Mouse (Mus musculus) liver, embryonic 12.5 days (tissue): ENCODE measurements around the gene Zc3h15. TPM values are rescaled to one million over a fixed set of nuclear protein-coding genes. Genes with fewer than 3 reads are reported as not detected.

Experiments used
- ATAC-seq: fragments of 200-750 bp; cut with Nextera tagmentation; 2 replicates; pipeline ENCODE4 v1.8.0; 2017; ENCODE audit warnings: moderate number of reproducible peaks, mild to moderate bottlenecking, moderate library complexity
- H3K27ac ChIP-seq: fragments of 300-500 bp; sonication (generic); 2 replicates; pipeline ENCODE4 v1.5.1; 2016; ENCODE audit warnings: mild to moderate bottlenecking
- H3K27me3 ChIP-seq: fragments of 300-500 bp; sonication (generic); replicated peaks from 2 replicates; pipeline ENCODE4 v1.6.1; 2016; ENCODE audit warnings: mild to moderate bottlenecking, moderate library complexity
- H3K36me3 ChIP-seq: fragments of 300-500 bp; sonication (generic); 2 replicates; pipeline ENCODE4 v1.6.1; 2016; ENCODE audit warnings: mild to moderate bottlenecking, moderate library complexity
- H3K4me1 ChIP-seq: fragments of 300-500 bp; sonication (generic); 2 replicates; pipeline ENCODE4 v1.6.1; 2016
- H3K4me2 ChIP-seq: fragments of 300-500 bp; sonication (generic); 2 replicates; pipeline ENCODE4 v1.6.1; 2016; ENCODE audit warnings: mild to moderate bottlenecking, moderate library complexity
- H3K4me3 ChIP-seq: fragments of 300-500 bp; sonication (generic); 2 replicates; pipeline ENCODE4 v1.5.1; 2016; ENCODE audit warnings: mild to moderate bottlenecking, moderate library complexity
- H3K9ac ChIP-seq: fragments of 300-500 bp; sonication (generic); 2 replicates; pipeline ENCODE4 v1.6.1; 2016; ENCODE audit warnings: mild to moderate bottlenecking, moderate library complexity
- H3K9me3 ChIP-seq: fragments of 300-500 bp; sonication (generic); replicated peaks from 2 replicates; pipeline ENCODE4 v1.6.1; 2016; ENCODE audit warnings: mild to moderate bottlenecking, moderate library complexity
- WGBS: fragments of 180-500 bp; shearing (Covaris S2); methylation state at CpG from one replicate; pipeline ENCODE4 v1.1.7; 2016; ENCODE audit not compliant: insufficient replicate concordance; 5-methylcytosine and 5-hydroxymethylcytosine counted together
- polyA plus RNA-seq: library from polyadenylated mRNA; unstranded; fragments of >200 nt; fragmentation: Nextera tagmentation; extraction: Ambion mirVana; gene quantifications from 2 replicates; pipeline ENCODE4 v1.2.1, GENCODE M21; 2016

Zc3h15 gene
- polyA plus RNA-seq, 1 experiment from 2014 or later = 82.7 TPM

GRCm38 (mm10) chr2:83675681-83676080 lies 31.4 kb downstream of the Zc3h15 start:
- 66% methylated on average over 5 of the region's 5 CpGs for WGBS

GRCm38 (mm10) chr2:83676226-83676870 lies 32.1 kb downstream of the Zc3h15 start:
- no peak overlapping the region for H3K9ac ChIP-seq
- H3K4me1 ChIP-seq = no peaks in the 10 kb centered on the region
- no peak overlapping the region for H3K4me2 ChIP-seq
- ATAC-seq = no peak
- WGBS = 81% methylated on average over 4 of the region's 4 CpGs
- no peak overlapping the region for H3K27ac ChIP-seq
- no peaks in the 10 kb centered on the region for H3K27me3 ChIP-seq
- no peak overlapping the region for H3K4me3 ChIP-seq
- no peaks in the 10 kb centered on the region for H3K9me3 ChIP-seq
- H3K36me3 ChIP-seq = peaks cover 19% of the 10 kb centered on the region

More at GRCm38 (mm10) chr2:83675681-83676080, 31.4 kb downstream of the Zc3h15 start:
- no peak overlapping the region for H3K4me2 ChIP-seq
- peaks cover 19% of the 10 kb centered on the region for H3K36me3 ChIP-seq
- no peaks in the 10 kb centered on the region for H3K4me1 ChIP-seq
- no peak for ATAC-seq
- no peaks in the 10 kb centered on the region for H3K27me3 ChIP-seq
- H3K4me3 ChIP-seq = no peak overlapping the region
- H3K9me3 ChIP-seq = no peaks in the 10 kb centered on the region
- H3K9ac ChIP-seq = no peak overlapping the region
- no peak overlapping the region for H3K27ac ChIP-seq

GRCm38 (mm10) chr2:83681332-83681731 lies 37.1 kb downstream of the Zc3h15 start:
- H3K27me3 ChIP-seq = no peaks in the 10 kb centered on the region
- 77% methylated on average over 8 of the region's 8 CpGs for WGBS
- H3K9ac ChIP-seq = no peak overlapping the region
- no peak overlapping the region for H3K4me2 ChIP-seq
- ATAC-seq = no peak
- H3K9me3 ChIP-seq = no peaks in the 10 kb centered on the region
- no peaks in the 10 kb centered on the region for H3K36me3 ChIP-seq
- H3K4me1 ChIP-seq = peaks cover 8% of the 10 kb centered on the region; the same call in 1 of the 2 replicates
- H3K4me3 ChIP-seq = no peak overlapping the region
- H3K27ac ChIP-seq = no peak overlapping the region

GRCm38 (mm10) chr2:83681785-83682184 lies 37.5 kb downstream of the Zc3h15 start:
- H3K27me3 ChIP-seq = no peaks in the 10 kb centered on the region
- H3K4me1 ChIP-seq = peaks cover 8% of the 10 kb centered on the region; the same call in 1 of the 2 replicates
- WGBS = 81% methylated on average over 6 of the region's 6 CpGs
- no peak overlapping the region for H3K4me3 ChIP-seq
- no peak overlapping the region for H3K4me2 ChIP-seq
- no peaks in the 10 kb centered on the region for H3K9me3 ChIP-seq
- no peak for ATAC-seq
- H3K9ac ChIP-seq = no peak overlapping the region
- no peak overlapping the region for H3K27ac ChIP-seq
- no peaks in the 10 kb centered on the region for H3K36me3 ChIP-seq

- H3K36me3 ChIP-seq = no peaks in the 10 kb centered on the region
- H3K9ac ChIP-seq = no peak overlapping the region
- no peaks in the 10 kb centered on the region for H3K9me3 ChIP-seq
- H3K27ac ChIP-seq = no peak overlapping the region
- H3K4me1 ChIP-seq = peaks cover 8% of the 10 kb centered on the region; the same call in 1 of the 2 replicates
- ATAC-seq = no peak
- H3K4me3 ChIP-seq = no peak overlapping the region
- WGBS = 71% methylated on average over 8 of the region's 8 CpGs
- H3K4me2 ChIP-seq = no peak overlapping the region
- no peaks in the 10 kb centered on the region for H3K27me3 ChIP-seq
Measured at GRCm38 (mm10) chr2:83682282-83682681, 38.0 kb downstream of the Zc3h15 start.

- no peaks in the 10 kb centered on the region for H3K36me3 ChIP-seq
- ATAC-seq = peak; percentile 49; the same call in 1 of the 2 replicates
- H3K27me3 ChIP-seq = no peaks in the 10 kb centered on the region
- H3K4me1 ChIP-seq = peaks cover 8% of the 10 kb centered on the region; the same call in 1 of the 2 replicates
- H3K9me3 ChIP-seq = no peaks in the 10 kb centered on the region
- H3K4me2 ChIP-seq = no peak overlapping the region
- no peak overlapping the region for H3K27ac ChIP-seq
- H3K4me3 ChIP-seq = no peak overlapping the region
- 68% methylated on average over 9 of the region's 9 CpGs for WGBS
- H3K9ac ChIP-seq = no peak overlapping the region
Measured at GRCm38 (mm10) chr2:83683731-83684519, 39.7 kb downstream of the Zc3h15 start.

GRCm38 (mm10) chr2:83684691-83685090 lies 40.5 kb downstream of the Zc3h15 start:
- H3K27ac ChIP-seq = no peak overlapping the region
- no peak overlapping the region for H3K4me2 ChIP-seq
- ATAC-seq = no peak
- H3K36me3 ChIP-seq = no peaks in the 10 kb centered on the region
- no peak overlapping the region for H3K9ac ChIP-seq
- 71% methylated on average over 8 of the region's 8 CpGs for WGBS
- no peak overlapping the region for H3K4me3 ChIP-seq
- no peaks in the 10 kb centered on the region for H3K27me3 ChIP-seq
- peaks cover 8% of the 10 kb centered on the region; the same call in 1 of the 2 replicates for H3K4me1 ChIP-seq
- no peaks in the 10 kb centered on the region for H3K9me3 ChIP-seq

GRCm38 (mm10) chr2:83690372-83690771 lies 46.1 kb downstream of the Zc3h15 start:
- no peak overlapping the region for H3K4me2 ChIP-seq
- H3K36me3 ChIP-seq = no peaks in the 10 kb centered on the region
- no peak overlapping the region for H3K9ac ChIP-seq
- H3K4me3 ChIP-seq = no peak overlapping the region
- ATAC-seq = no peak
- no peaks in the 10 kb centered on the region for H3K9me3 ChIP-seq
- 63% methylated on average over 2 of the region's 2 CpGs for WGBS
- no peaks in the 10 kb centered on the region for H3K27me3 ChIP-seq
- no peak overlapping the region for H3K27ac ChIP-seq
- H3K4me1 ChIP-seq = no peaks in the 10 kb centered on the region

- H3K9ac ChIP-seq = no peak overlapping the region
- H3K9me3 ChIP-seq = no peaks in the 10 kb centered on the region
- 46% methylated on average over 10 of the region's 10 CpGs for WGBS
- H3K4me1 ChIP-seq = no peaks in the 10 kb centered on the region
- H3K4me3 ChIP-seq = no peak overlapping the region
- H3K27ac ChIP-seq = no peak overlapping the region
- H3K4me2 ChIP-seq = no peak overlapping the region
- no peaks in the 10 kb centered on the region for H3K36me3 ChIP-seq
- no peak for ATAC-seq
- no peaks in the 10 kb centered on the region for H3K27me3 ChIP-seq
Measured at GRCm38 (mm10) chr2:83692651-83693545, 48.7 kb downstream of the Zc3h15 start.

- no peak for ATAC-seq
- WGBS = 70% methylated on average over 7 of the region's 7 CpGs
- H3K9ac ChIP-seq = no peak overlapping the region
- H3K4me3 ChIP-seq = no peak overlapping the region
- no peaks in the 10 kb centered on the region for H3K27me3 ChIP-seq
- H3K4me2 ChIP-seq = no peak overlapping the region
- H3K27ac ChIP-seq = no peak overlapping the region
- H3K4me1 ChIP-seq = no peaks in the 10 kb centered on the region
- H3K9me3 ChIP-seq = no peaks in the 10 kb centered on the region
- H3K36me3 ChIP-seq = no peaks in the 10 kb centered on the region
Measured at GRCm38 (mm10) chr2:83694061-83694460, 49.8 kb downstream of the Zc3h15 start.

GRCm38 (mm10) chr2:83695345-83696247 lies 51.4 kb downstream of the Zc3h15 start:
- H3K27ac ChIP-seq = no peak overlapping the region
- H3K4me3 ChIP-seq = no peak overlapping the region
- no peak overlapping the region for H3K9ac ChIP-seq
- no peaks in the 10 kb centered on the region for H3K4me1 ChIP-seq
- no peak overlapping the region for H3K4me2 ChIP-seq
- no peaks in the 10 kb centered on the region for H3K27me3 ChIP-seq
- 49% methylated on average over 11 of the region's 11 CpGs for WGBS
- no peaks in the 10 kb centered on the region for H3K9me3 ChIP-seq
- no peaks in the 10 kb centered on the region for H3K36me3 ChIP-seq
- no peak for ATAC-seq
